Mouse (Mus musculus) forebrain, embryonic 13.5 days (tissue): ENCODE data around the gene Srl. TPM values are rescaled to one million over a fixed set of nuclear protein-coding genes. Genes with fewer than 3 reads are reported as not detected.
A peak's percentile ranks its signal among the peaks of the same experiment; 100 is the strongest.

Source experiments
- ATAC-seq: fragments of 200-750 bp; cut with Nextera tagmentation; 2 replicates; pipeline ENCODE4 v1.8.0; 2017
- H3K27ac ChIP-seq: fragments of 300-500 bp; sonication (generic); 2 replicates; pipeline ENCODE4 v1.5.1; 2015; ENCODE audit warnings: inconsistent platforms, mild to moderate bottlenecking, moderate library complexity
- H3K27me3 ChIP-seq: fragments of 300-500 bp; sonication (generic); 2 replicates; pipeline ENCODE4 v1.6.1; 2015; ENCODE audit warnings: mild to moderate bottlenecking, inconsistent platforms
- H3K36me3 ChIP-seq: fragments of 300-500 bp; sonication (generic); 2 replicates; pipeline ENCODE4 v1.6.1; 2015; ENCODE audit warnings: mild to moderate bottlenecking, inconsistent platforms; ENCODE audit not compliant: poor library complexity, severe bottlenecking
- H3K4me1 ChIP-seq: fragments of 300-500 bp; sonication (generic); 2 replicates; pipeline ENCODE4 v1.6.1; 2015; ENCODE audit warnings: inconsistent platforms
- H3K4me2 ChIP-seq: fragments of 300-500 bp; sonication (generic); 2 replicates; pipeline ENCODE4 v1.6.1; 2015; ENCODE audit warnings: inconsistent platforms, mild to moderate bottlenecking, moderate library complexity
- H3K4me3 ChIP-seq: fragments of 300-500 bp; sonication (generic); 2 replicates; pipeline ENCODE4 v1.5.1; 2015; ENCODE audit warnings: mild to moderate bottlenecking, inconsistent platforms
- H3K9ac ChIP-seq: fragments of 300-500 bp; sonication (generic); 2 replicates; pipeline ENCODE4 v1.6.1; 2015; ENCODE audit warnings: mild to moderate bottlenecking, inconsistent platforms
- H3K9me3 ChIP-seq: fragments of 300-500 bp; sonication (generic); replicated peaks from 2 replicates; pipeline ENCODE4 v1.6.1; 2016; ENCODE audit warnings: inconsistent platforms
- WGBS: fragments of 180-500 bp; shearing (Covaris S2); methylation state at CpG from one replicate; pipeline ENCODE4 v1.1.7; 2015; 5-methylcytosine and 5-hydroxymethylcytosine counted together
- polyA plus RNA-seq: library from polyadenylated mRNA; unstranded; fragments of >200 nt; fragmentation: Nextera tagmentation; extraction: Ambion mirVana; gene quantifications from 2 replicates; pipeline ENCODE4 v1.2.1, GENCODE M21; 2015

Gene Srl
- polyA plus RNA-seq, 1 experiment from 2014 or later: 25.2 TPM

GRCm38 (mm10) chr16:4570737-4571136 lies 29.1 kb upstream of the Srl start:
- 0 out of 2 replicates have a peak, but pooled peaks cover 6% of the 10 kb centered on the region for H3K4me1 ChIP-seq
- H3K9ac ChIP-seq: peak overlapping the region; percentile 16; the same call in 1 of the 2 replicates
- no peaks in the 10 kb centered on the region for H3K36me3 ChIP-seq
- no peaks in the 10 kb centered on the region for H3K27me3 ChIP-seq
- no peak overlapping the region for H3K4me3 ChIP-seq
- H3K4me2 ChIP-seq: no peak overlapping the region
- 64% methylated on average over 4 of the region's 4 CpGs for WGBS
- no peak for ATAC-seq
- no peak overlapping the region for H3K27ac ChIP-seq
- no peaks in the 10 kb centered on the region for H3K9me3 ChIP-seq

DNA sequence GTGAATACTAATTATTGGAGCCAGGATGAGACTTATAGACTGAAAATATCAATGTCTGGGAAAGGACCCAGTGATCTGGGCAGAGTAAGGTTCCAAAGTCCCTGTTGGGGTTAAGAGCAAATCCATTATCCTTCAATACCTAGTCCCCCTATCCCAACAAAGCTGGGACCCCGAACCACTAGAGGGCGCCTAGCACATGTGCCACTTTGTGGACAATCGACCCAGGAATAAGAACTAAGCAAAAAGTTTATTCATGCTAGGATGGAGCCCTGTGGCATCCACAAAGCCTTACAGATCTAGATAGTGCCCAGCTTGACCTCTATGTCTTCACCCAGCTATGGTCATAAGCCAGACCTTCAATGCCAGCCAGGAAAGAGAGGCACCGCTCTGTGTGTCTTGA lies 26.3 kb upstream of the Srl start:
- H3K27ac ChIP-seq: no peak overlapping the region
- H3K4me2 ChIP-seq: no peak overlapping the region
- 18% methylated on average over 4 of the region's 4 CpGs for WGBS
- ATAC-seq: peak; percentile 48
- H3K9me3 ChIP-seq: no peaks in the 10 kb centered on the region
- no peaks in the 10 kb centered on the region for H3K36me3 ChIP-seq
- H3K4me3 ChIP-seq: no peak overlapping the region
- H3K27me3 ChIP-seq: 0 out of 2 replicates have a peak, but pooled peaks cover 2% of the 10 kb centered on the region
- H3K9ac ChIP-seq: no peak overlapping the region
- 0 out of 2 replicates have a peak, but pooled peaks cover 6% of the 10 kb centered on the region for H3K4me1 ChIP-seq

- H3K9me3 ChIP-seq: no peaks in the 10 kb centered on the region
- H3K9ac ChIP-seq: peak overlapping the region; percentile 75
- no peaks in the 10 kb centered on the region for H3K36me3 ChIP-seq
- WGBS: 1% methylated on average over 43 of the region's 43 CpGs
- H3K27ac ChIP-seq: peak overlapping the region; percentile 92
- H3K4me1 ChIP-seq: peaks cover 21% of the 10 kb centered on the region
- peak overlapping the region; percentile 73 for H3K4me3 ChIP-seq
- ATAC-seq: peak; percentile 13
- peak overlapping the region; percentile 89 for H3K4me2 ChIP-seq
- 0 out of 2 replicates have a peak, but pooled peaks cover 2% of the 10 kb centered on the region for H3K27me3 ChIP-seq
These were observed 18.7 kb upstream of the Srl start for GRCm38 (mm10) chr16:4560145-4560952.

DNA sequence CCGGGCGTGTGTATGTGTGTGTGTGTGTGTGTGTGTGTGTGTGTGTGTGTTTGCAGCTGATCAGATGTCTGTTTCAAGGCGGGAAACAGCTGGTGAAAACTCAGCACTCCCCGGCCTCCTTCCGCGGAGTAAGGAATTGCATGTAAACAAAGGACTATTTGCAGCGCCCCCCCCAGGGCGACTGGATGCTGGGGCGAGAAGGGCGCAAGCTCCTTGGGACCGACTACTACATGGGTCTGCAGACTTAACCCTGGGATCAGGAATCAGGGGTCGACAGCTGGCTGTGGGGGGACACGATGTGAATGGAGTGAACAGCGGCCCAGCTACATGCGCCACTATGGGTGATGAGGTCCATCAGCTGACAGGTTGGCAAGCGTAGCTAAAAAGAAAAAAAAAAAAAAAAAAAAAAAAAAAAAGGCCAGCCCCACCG lies 18.1 kb upstream of the Srl start, which contains the start of gene Tfap4:
Tfap4 (minus strand) TSS at position 140 of the 430 bp plus-strand sequence.
- Histone ChIP-seq H3K36me3 (no peaks in the 10 kb centered on the region), H3K9ac (peak within 1 kb of the TSS; percentile 75), H3K27me3 (0 out of 2 replicates have a peak, but pooled peaks cover 2% of the 10 kb centered on the region), H3K4me2 (peak within 1 kb of the TSS; percentile 89), H3K27ac (peak within 1 kb of the TSS; percentile 92), H3K9me3 (no peaks in the 10 kb centered on the region), H3K4me1 (peaks cover 21% of the 10 kb centered on the region), H3K4me3 (peak within 1 kb of the TSS; percentile 73)
- WGBS: 1% methylated on average over 16 of the region's 17 CpGs
- ATAC-seq: peak; percentile 31

DNA sequence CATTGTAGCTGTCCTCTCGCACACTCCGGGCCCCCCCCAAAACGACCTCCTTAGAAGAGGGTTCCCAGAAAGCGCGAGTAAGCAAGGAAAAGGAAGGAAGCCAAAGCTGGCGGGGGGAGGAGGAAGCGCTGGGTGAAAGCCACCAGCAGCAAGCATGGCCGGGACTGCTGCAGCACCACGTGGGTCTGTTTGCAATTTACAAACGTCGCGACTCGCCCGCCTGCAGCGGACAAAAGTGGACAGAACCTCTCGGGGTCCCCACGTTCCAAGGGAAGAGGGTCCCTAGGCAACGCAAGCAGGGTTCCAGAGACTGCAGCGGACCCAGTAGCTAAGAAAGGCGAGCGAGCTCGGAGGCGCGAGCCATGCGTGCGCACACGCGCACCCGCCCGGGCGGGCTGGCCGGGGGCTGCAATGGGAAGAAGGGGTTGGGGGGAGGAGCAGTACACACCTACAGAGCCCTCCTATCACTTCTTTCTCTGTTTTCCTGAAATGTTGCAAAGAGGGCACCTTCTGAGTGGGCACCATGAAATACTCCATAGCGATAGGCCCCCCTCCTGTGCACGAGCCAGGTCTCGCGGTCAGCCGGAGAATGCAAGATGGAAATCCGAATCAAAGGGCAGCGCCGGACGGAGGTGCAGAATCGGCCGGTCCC lies 17.5 kb upstream of the Srl start:
- Histone ChIP-seq H3K36me3 (no peaks in the 10 kb centered on the region), H3K9ac (peak overlapping the region; percentile 75), H3K9me3 (no peaks in the 10 kb centered on the region), H3K27ac (peak overlapping the region; percentile 92), H3K4me3 (peak overlapping the region; percentile 73), H3K4me2 (peak overlapping the region; percentile 89), H3K4me1 (peaks cover 21% of the 10 kb centered on the region), H3K27me3 (0 out of 2 replicates have a peak, but pooled peaks cover 2% of the 10 kb centered on the region)
- 0% methylated on average over 43 of the region's 43 CpGs for WGBS
- ATAC-seq: peak; percentile 37

DNA sequence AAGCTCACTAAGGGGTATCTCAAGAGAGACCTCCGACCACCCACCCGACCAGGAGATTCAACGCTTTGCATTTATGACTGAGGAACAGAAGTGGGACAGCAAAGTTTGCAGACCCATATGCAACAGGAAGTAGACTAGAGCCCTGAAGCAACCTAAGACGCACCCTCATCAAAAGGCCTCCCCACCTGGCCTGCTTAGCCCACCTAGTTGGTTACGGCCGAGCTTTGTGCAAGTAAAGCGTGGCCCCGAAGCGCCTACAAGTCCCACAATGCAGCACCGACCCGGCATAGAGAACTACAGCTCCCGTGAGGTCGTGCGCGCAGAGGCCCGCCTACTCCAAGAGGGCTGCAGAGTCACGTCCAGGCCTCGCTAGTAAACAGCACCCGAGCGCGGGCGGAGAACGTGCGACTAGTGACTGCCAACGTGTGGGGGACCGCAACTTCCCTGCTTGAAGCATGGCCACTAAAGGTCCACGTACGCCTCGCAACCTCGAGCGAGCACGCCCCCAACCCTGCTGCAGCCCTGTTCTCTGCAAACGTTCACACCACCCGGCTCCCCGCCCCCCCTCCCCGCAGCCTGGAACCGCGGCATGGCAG lies 16.9 kb upstream of the Srl start:
- Histone ChIP-seq H3K4me3 (peak overlapping the region; percentile 73), H3K27ac (peak overlapping the region; percentile 92), H3K4me2 (peak overlapping the region; percentile 89), H3K36me3 (no peaks in the 10 kb centered on the region), H3K9ac (peak overlapping the region; percentile 75), H3K9me3 (no peaks in the 10 kb centered on the region), H3K4me1 (peaks cover 23% of the 10 kb centered on the region), H3K27me3 (no peaks in the 10 kb centered on the region)
- WGBS: under 1% methylated on average over 35 of the region's 38 CpGs
- peak; percentile 95 for ATAC-seq

GRCm38 (mm10) chr16:4557949-4558348 lies 16.3 kb upstream of the Srl start:
- H3K36me3 ChIP-seq: no peaks in the 10 kb centered on the region
- H3K4me2 ChIP-seq: peak overlapping the region; percentile 89
- no peaks in the 10 kb centered on the region for H3K9me3 ChIP-seq
- WGBS: 0% methylated on average over 19 of the region's 19 CpGs
- H3K4me1 ChIP-seq: peaks cover 24% of the 10 kb centered on the region
- peak overlapping the region; percentile 92 for H3K27ac ChIP-seq
- peak; percentile 60 for ATAC-seq
- H3K4me3 ChIP-seq: peak overlapping the region; percentile 73
- H3K27me3 ChIP-seq: no peaks in the 10 kb centered on the region
- peak overlapping the region; percentile 75 for H3K9ac ChIP-seq

DNA sequence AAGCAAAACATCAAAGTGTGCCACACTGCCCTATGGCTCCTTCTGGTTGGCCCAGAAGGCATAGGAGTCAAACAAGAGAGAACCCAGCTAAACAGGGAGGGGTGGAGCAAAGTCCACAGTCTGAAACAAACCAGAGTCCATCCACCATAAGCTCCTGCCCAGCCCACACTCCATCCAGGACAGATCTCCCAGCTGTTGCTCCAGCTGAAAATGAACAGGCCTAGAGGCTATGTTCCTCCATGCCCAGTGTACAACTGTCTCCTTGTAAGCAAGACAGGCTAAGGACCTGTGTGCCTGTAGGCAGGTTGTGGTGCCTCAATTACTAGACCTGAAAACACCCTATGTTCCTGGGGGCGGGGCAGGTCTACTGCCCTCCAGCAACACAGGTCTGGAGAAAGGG lies 15.5 kb upstream of the Srl start:
- ATAC-seq: no peak

GRCm38 (mm10) chr16:4555555-4555954 lies 13.9 kb upstream of the Srl start:
- Histone ChIP-seq H3K9ac (no peak overlapping the region), H3K9me3 (no peaks in the 10 kb centered on the region), H3K4me2 (no peak overlapping the region), H3K27me3 (no peaks in the 10 kb centered on the region), H3K4me3 (no peak overlapping the region), H3K4me1 (peaks cover 22% of the 10 kb centered on the region), H3K27ac (no peak overlapping the region), H3K36me3 (peaks cover 14% of the 10 kb centered on the region)
- 97% methylated on average over 1 of the region's 1 CpGs for WGBS
- no peak for ATAC-seq

More for the DNA sequence above, 15.5 kb upstream of the Srl start:
- 82% methylated on average over 1 of the region's 1 CpGs for WGBS
- H3K9me3 ChIP-seq: no peaks in the 10 kb centered on the region
- no peaks in the 10 kb centered on the region for H3K27me3 ChIP-seq
- no peak overlapping the region for H3K27ac ChIP-seq
- H3K9ac ChIP-seq: peak overlapping the region; percentile 75
- H3K4me2 ChIP-seq: peak overlapping the region; percentile 89
- H3K4me3 ChIP-seq: peak overlapping the region; percentile 73
- H3K36me3 ChIP-seq: no peaks in the 10 kb centered on the region
- H3K4me1 ChIP-seq: peaks cover 24% of the 10 kb centered on the region

- WGBS: 54% methylated on average over 6 of the region's 6 CpGs
- no peak overlapping the region for H3K4me3 ChIP-seq
- no peak overlapping the region for H3K27ac ChIP-seq
- no peak overlapping the region for H3K4me2 ChIP-seq
- H3K36me3 ChIP-seq: peaks cover 33% of the 10 kb centered on the region
- H3K9me3 ChIP-seq: no peaks in the 10 kb centered on the region
- peaks cover 18% of the 10 kb centered on the region for H3K4me1 ChIP-seq
- peak overlapping the region; percentile 40; the same call in 1 of the 2 replicates for H3K9ac ChIP-seq
- no peaks in the 10 kb centered on the region for H3K27me3 ChIP-seq
- no peak for ATAC-seq
These were observed 11.4 kb upstream of the Srl start for GRCm38 (mm10) chr16:4552829-4553550.

GRCm38 (mm10) chr16:4551885-4552284 lies 10.3 kb upstream of the Srl start:
- Histone ChIP-seq H3K9ac (no peak overlapping the region), H3K27ac (no peak overlapping the region), H3K27me3 (no peaks in the 10 kb centered on the region), H3K4me3 (no peak overlapping the region), H3K4me2 (no peak overlapping the region), H3K9me3 (no peaks in the 10 kb centered on the region), H3K4me1 (peaks cover 7% of the 10 kb centered on the region), H3K36me3 (peaks cover 40% of the 10 kb centered on the region)
- WGBS: 93% methylated on average over 12 of the region's 12 CpGs
- no peak for ATAC-seq
